Comparison of ENCODE assay signal across 8 mouse cellular contexts in the genomic region with DNA sequence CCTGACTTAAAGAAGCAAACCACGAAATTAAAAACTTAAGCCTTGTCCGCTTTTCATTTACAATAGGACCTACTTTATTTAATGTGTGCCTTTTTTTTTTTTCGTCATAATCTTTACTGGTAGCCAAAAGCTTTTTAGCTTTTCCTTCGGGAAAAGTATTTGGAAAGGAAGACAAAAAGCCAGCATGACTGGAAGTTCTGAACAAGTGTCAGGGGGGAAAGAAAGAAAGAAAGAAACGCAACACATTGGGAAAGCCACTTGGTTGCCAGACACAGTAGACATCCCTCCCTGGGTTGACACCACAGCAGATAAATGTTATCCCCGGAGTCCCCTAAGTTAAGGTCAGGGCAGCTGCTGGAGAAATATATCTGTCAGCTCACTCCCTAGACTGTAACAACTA. TPM values are rescaled to one million over a fixed set of nuclear protein-coding genes. Genes with fewer than 3 reads are reported as not detected.
DNase-seq lines count a peak whose midpoint lies in the region; ATAC-seq and TF ChIP-seq lines count a peak whose summit lies in the region.

No protein-coding gene starts in this region.

- no peak overlapping the region; the same call in 1 of the 2 replicates for H3K27ac ChIP-seq in cerebellum, adult 2 months (ENCODE audit: insufficient read depth, low read length)
- peak overlapping the region; percentile 99; the same call in 1 of the 2 replicates for H3K27ac ChIP-seq in lung, postnatal 0 days (ENCODE audit: low read length)
- no peak overlapping the region for H3K27ac ChIP-seq in limb, embryonic 14.5 days (replicated peaks; ENCODE audit: low read depth, low read length)
- no peak overlapping the region for H3K27ac ChIP-seq in stomach, embryonic 14.5 days (ENCODE audit: low read length)

- TF ChIP-seq CTCF in cerebellum, adult 2 months (IDR thresholded peaks at IDR 0.05; ENCODE audit: borderline replicate concordance, insufficient read depth, low read depth, low read length) = no peak
- TF ChIP-seq CTCF in lung, postnatal 0 days (IDR thresholded peaks at IDR 0.05) = no peak

- no peaks in the 10 kb centered on the region for H3K9me3 ChIP-seq in lung, postnatal 0 days (ENCODE audit: low read length)
- no peaks in the 10 kb centered on the region for H3K9me3 ChIP-seq in limb, embryonic 14.5 days (ENCODE audit: control insufficient read depth, low read length)
- no peaks in the 10 kb centered on the region for H3K9me3 ChIP-seq in stomach, embryonic 14.5 days (ENCODE audit: control insufficient read depth, low read depth, low read length)

- no peak for TF ChIP-seq EP300 in lung, postnatal 0 days (IDR thresholded peaks at IDR 0.05)

- peaks cover 11% of the 10 kb centered on the region; the same call in 1 of the 2 replicates for H3K36me3 ChIP-seq in lung, postnatal 0 days (ENCODE audit: insufficient read depth, low read length)
- H3K36me3 ChIP-seq in limb, embryonic 14.5 days (ENCODE audit: control insufficient read depth, insufficient read depth, low read length) = peaks cover 16% of the 10 kb centered on the region
- H3K36me3 ChIP-seq in stomach, embryonic 14.5 days (ENCODE audit: control insufficient read depth, insufficient read depth, low read length) = peaks cover 5% of the 10 kb centered on the region

- WGBS in cerebellum, adult 2 months = 35% methylated on average over 6 of the region's 6 CpGs
- 43% methylated on average over 6 of the region's 6 CpGs for WGBS in lung, postnatal 0 days
- 48% methylated on average over 6 of the region's 6 CpGs for WGBS in limb, embryonic 14.5 days
- WGBS in stomach, embryonic 14.5 days = 48% methylated on average over 6 of the region's 6 CpGs

- H3K4me2 ChIP-seq in lung, postnatal 0 days (replicated peaks; ENCODE audit: low read depth, low read length) = peak overlapping the region; percentile 89
- H3K4me2 ChIP-seq in limb, embryonic 14.5 days (replicated peaks; ENCODE audit: low read depth, low read length, severe bottlenecking) = peak overlapping the region; percentile 94
- H3K4me2 ChIP-seq in stomach, embryonic 14.5 days (replicated peaks; ENCODE audit: low read depth, low read length) = peak overlapping the region; percentile 82

- no peak for DNase-seq in cerebellum, adult 2 months
- no peak for DNase-seq in cerebellum, adult 9-11 months
- no peak for DNase-seq in lung, postnatal 0 days (ENCODE audit: low spot score)
- DNase-seq in lung, adult 18-20 months = no peak
- no peak for DNase-seq in limb, embryonic 14.5 days (ENCODE audit: low spot score)
- no peak for DNase-seq in adrenal gland, postnatal 36 days

- H3K27me3 ChIP-seq in cerebellum, adult 2 months (ENCODE audit: control insufficient read depth, insufficient read depth, low read length) = no peaks in the 10 kb centered on the region
- no peaks in the 10 kb centered on the region for H3K27me3 ChIP-seq in lung, postnatal 0 days (replicated peaks; ENCODE audit: insufficient read depth, low read length)
- no peaks in the 10 kb centered on the region; the same call in 1 of the 2 replicates for H3K27me3 ChIP-seq in limb, embryonic 14.5 days (ENCODE audit: control insufficient read depth, insufficient read depth, low read length)
- H3K27me3 ChIP-seq in stomach, embryonic 14.5 days (ENCODE audit: control insufficient read depth, insufficient read depth, low read length) = no peaks in the 10 kb centered on the region

- H3K9ac ChIP-seq in lung, postnatal 0 days (replicated peaks; ENCODE audit: low read depth) = peak overlapping the region; percentile 65; the same call in 1 of the 2 replicates
- no peak overlapping the region for H3K9ac ChIP-seq in limb, embryonic 14.5 days (ENCODE audit: low read depth, low read length, severe bottlenecking)
- no peak overlapping the region for H3K9ac ChIP-seq in stomach, embryonic 14.5 days (replicated peaks; ENCODE audit: low read depth, low read length)

- no peak for TF ChIP-seq POLR2A in cerebellum, adult 2 months (IDR thresholded peaks at IDR 0.05; ENCODE audit: borderline replicate concordance, insufficient read depth, low read length)
- no peak for TF ChIP-seq POLR2A in limb, embryonic 14.5 days (IDR thresholded peaks at IDR 0.05; ENCODE audit: borderline replicate concordance, extremely low read depth, insufficient read depth, insufficient read length)

- no peak for ATAC-seq in lung, postnatal 0 days
- ATAC-seq in limb, embryonic 14.5 days (ENCODE audit: low FRiP score, low read depth) = no peak
- ATAC-seq in stomach, embryonic 14.5 days (ENCODE audit: insufficient number of reproducible peaks, insufficient read depth, low FRiP score, low read depth) = no peak
- no peak for ATAC-seq in granulocyte monocyte progenitor cell, adult 5-6 weeks (replicated peaks; ENCODE audit: poor library complexity, severe bottlenecking)

- H3K4me3 ChIP-seq in cerebellum, adult 2 months (replicated peaks; ENCODE audit: insufficient read depth, low read depth, low read length) = peak overlapping the region; percentile 96
- peak overlapping the region; percentile 67 for H3K4me3 ChIP-seq in lung, postnatal 0 days (ENCODE audit: low read depth, low read length)
- peak overlapping the region; percentile 60 for H3K4me3 ChIP-seq in limb, embryonic 14.5 days (replicated peaks; ENCODE audit: low read length)
- peak overlapping the region; percentile 38 for H3K4me3 ChIP-seq in stomach, embryonic 14.5 days (ENCODE audit: low read depth, low read length)

- peaks cover 9% of the 10 kb centered on the region for H3K4me1 ChIP-seq in cerebellum, adult 2 months (ENCODE audit: control insufficient read depth, insufficient read depth, low read length)
- peaks cover 9% of the 10 kb centered on the region; the same call in 1 of the 2 replicates for H3K4me1 ChIP-seq in lung, postnatal 0 days (ENCODE audit: insufficient read depth, low read depth, low read length)
- peaks cover 15% of the 10 kb centered on the region; the same call in 1 of the 2 replicates for H3K4me1 ChIP-seq in limb, embryonic 14.5 days (ENCODE audit: control insufficient read depth, insufficient read depth, low read length)
- peaks cover 6% of the 10 kb centered on the region for H3K4me1 ChIP-seq in stomach, embryonic 14.5 days (ENCODE audit: control insufficient read depth, insufficient read depth, low read length)

RNA-seq across cellular contexts. Expression of gene Bhlhe40, which starts 1.5 kb away (rescaled TPM):
- polyA plus RNA-seq in cerebellum, adult 2 months (2012; rRNA removed) = 44.3 and 49.0 TPM in 2 replicates
- 14.9 and 27.1 TPM in 2 replicates for polyA plus RNA-seq in lung, postnatal 0 days (2015; fragmentation: Nextera tagmentation; extraction: Ambion mirVana)
- polyA plus RNA-seq in limb, embryonic 14.5 days (2012; rRNA removed) = 10.8 and 11.9 TPM in 2 replicates
- 27.6 and 31.7 TPM in 2 replicates for polyA plus RNA-seq in limb, embryonic 14.5 days (2014; fragmentation: Nextera tagmentation; extraction: Ambion mirVana)
- 19.8 and 25.1 TPM in 2 replicates for polyA plus RNA-seq in stomach, embryonic 14.5 days (2014; fragmentation: Nextera tagmentation; extraction: Ambion mirVana)
- total RNA-seq in adrenal gland, postnatal 36 days (2021) = 100 to 1,000 TPM; 116 to 118 TPM
- 1.7 and 2.1 TPM in 2 replicates for total RNA-seq in granulocyte monocyte progenitor cell, adult 5-6 weeks (2014; fragmentation: Nextera tagmentation)
- total RNA-seq in granulocyte monocyte progenitor cell, adult 5-6 weeks (2017) = 3.5 and 5.9 TPM in 2 replicates

Comparison
In these comparisons a context has a peak if more than half of its experiments do, and no peak if none do; other contexts are left out.
1. H3K4me3 ChIP-seq: peak in every context shown above with its lines; median percentile 96 in cerebellum, adult 2 months; 67 in lung, postnatal 0 days; 60 in limb, embryonic 14.5 days; 38 in stomach, embryonic 14.5 days.